Mouse (Mus musculus): Measurements from ENCODE around the gene Dmwd. TPM values are rescaled to one million over a fixed set of nuclear protein-coding genes. Genes with fewer than 3 reads are reported as not detected.

Gene Dmwd
- polyA plus RNA-seq, 1 experiment from 2014 or later = 18.8 TPM

GRCm38 (mm10) chr7:19097217-19097616 is 21.2 kb downstream of the Dmwd start:
- 63% methylated on average over 2 of the region's 2 CpGs for WGBS
- Histone ChIP-seq H3K4me3 (no peak overlapping the region), H3K4me2 (replicated peaks) (peak overlapping the region; percentile 85), H3K27me3 (no peaks in the 10 kb centered on the region), H3K9ac (0 out of 2 replicates have a peak overlapping the region, but pooled peaks have one; percentile 91), H3K36me3 (peaks cover 13% of the 10 kb centered on the region), H3K27ac (no peak overlapping the region), H3K4me1 (peaks cover 37% of the 10 kb centered on the region), H3K9me3 (no peaks in the 10 kb centered on the region)
- no peak for ATAC-seq (ENCODE audit: insufficient number of reproducible peaks, insufficient read depth, low FRiP score, low TSS enrichment)

GRCm38 (mm10) chr7:19097863-19098262 is 21.8 kb downstream of the Dmwd start:
- H3K27me3 ChIP-seq = no peaks in the 10 kb centered on the region
- H3K4me2 ChIP-seq (replicated peaks) = no peak overlapping the region
- no peak overlapping the region for H3K4me3 ChIP-seq
- H3K9ac ChIP-seq = no peak overlapping the region
- peaks cover 31% of the 10 kb centered on the region for H3K4me1 ChIP-seq
- no peak overlapping the region for H3K27ac ChIP-seq
- ATAC-seq (ENCODE audit: insufficient number of reproducible peaks, insufficient read depth, low FRiP score, low TSS enrichment) = no peak
- peaks cover 13% of the 10 kb centered on the region for H3K36me3 ChIP-seq
- H3K9me3 ChIP-seq = peaks cover 6% of the 10 kb centered on the region; the same call in 1 of the 2 replicates

- no peak for ATAC-seq (ENCODE audit: insufficient number of reproducible peaks, insufficient read depth, low FRiP score, low TSS enrichment)
- Histone ChIP-seq H3K27me3 (no peaks in the 10 kb centered on the region), H3K27ac (no peak overlapping the region), H3K4me1 (peaks cover 25% of the 10 kb centered on the region), H3K9ac (no peak overlapping the region), H3K4me3 (no peak overlapping the region), H3K4me2 (replicated peaks) (no peak overlapping the region), H3K36me3 (peaks cover 13% of the 10 kb centered on the region), H3K9me3 (peaks cover 8% of the 10 kb centered on the region; the same call in 1 of the 2 replicates)
- 68% methylated on average over 7 of the region's 7 CpGs for WGBS
Observed at GRCm38 (mm10) chr7:19098811-19099210, 22.8 kb downstream of the Dmwd start.

GRCm38 (mm10) chr7:19100290-19100689 is 24.3 kb downstream of the Dmwd start:
- H3K4me1 ChIP-seq = peaks cover 25% of the 10 kb centered on the region
- ATAC-seq (ENCODE audit: insufficient number of reproducible peaks, insufficient read depth, low FRiP score, low TSS enrichment) = no peak
- 75% methylated on average over 1 of the region's 1 CpGs for whole genome bisulfite sequencing
- no peak overlapping the region for H3K27ac ChIP-seq
- no peak overlapping the region for H3K4me2 ChIP-seq (replicated peaks)
- H3K27me3 ChIP-seq = no peaks in the 10 kb centered on the region
- H3K36me3 ChIP-seq = peaks cover 13% of the 10 kb centered on the region
- no peak overlapping the region for H3K4me3 ChIP-seq
- peaks cover 8% of the 10 kb centered on the region; the same call in 1 of the 2 replicates for H3K9me3 ChIP-seq
- no peak overlapping the region for H3K9ac ChIP-seq

- H3K27me3 ChIP-seq = no peaks in the 10 kb centered on the region
- H3K9me3 ChIP-seq = peaks cover 8% of the 10 kb centered on the region; the same call in 1 of the 2 replicates
- H3K9ac ChIP-seq = no peak overlapping the region
- H3K4me3 ChIP-seq = no peak overlapping the region
- H3K4me2 ChIP-seq (replicated peaks) = no peak overlapping the region
- no peak overlapping the region for H3K27ac ChIP-seq
- ATAC-seq (ENCODE audit: insufficient number of reproducible peaks, insufficient read depth, low FRiP score, low TSS enrichment) = no peak
- 0 out of 2 replicates have a peak, but pooled peaks cover 4% of the 10 kb centered on the region for H3K4me1 ChIP-seq
- H3K36me3 ChIP-seq = no peaks in the 10 kb centered on the region
Observed at GRCm38 (mm10) chr7:19103741-19104140, 27.7 kb downstream of the Dmwd start.

GRCm38 (mm10) chr7:19104486-19104885 is 28.5 kb downstream of the Dmwd start:
- H3K4me2 ChIP-seq (replicated peaks) = no peak overlapping the region
- H3K27ac ChIP-seq = no peak overlapping the region
- no peaks in the 10 kb centered on the region for H3K36me3 ChIP-seq
- no peaks in the 10 kb centered on the region for H3K4me1 ChIP-seq
- H3K9me3 ChIP-seq = peaks cover 8% of the 10 kb centered on the region; the same call in 1 of the 2 replicates
- no peak overlapping the region for H3K9ac ChIP-seq
- WGBS = 78% methylated on average over 2 of the region's 2 CpGs
- no peaks in the 10 kb centered on the region for H3K27me3 ChIP-seq
- ATAC-seq (ENCODE audit: insufficient number of reproducible peaks, insufficient read depth, low FRiP score, low TSS enrichment) = no peak
- H3K4me3 ChIP-seq = no peak overlapping the region

- WGBS = 62% methylated on average over 3 of the region's 3 CpGs
- no peak overlapping the region for H3K9ac ChIP-seq
- no peak for ATAC-seq (ENCODE audit: insufficient number of reproducible peaks, insufficient read depth, low FRiP score, low TSS enrichment)
- no peak overlapping the region for H3K4me3 ChIP-seq
- peaks cover 6% of the 10 kb centered on the region; the same call in 1 of the 2 replicates for H3K9me3 ChIP-seq
- H3K36me3 ChIP-seq = no peaks in the 10 kb centered on the region
- H3K4me2 ChIP-seq (replicated peaks) = no peak overlapping the region
- no peak overlapping the region for H3K27ac ChIP-seq
- no peaks in the 10 kb centered on the region for H3K27me3 ChIP-seq
- H3K4me1 ChIP-seq = no peaks in the 10 kb centered on the region
Observed at GRCm38 (mm10) chr7:19107436-19107835, 31.4 kb downstream of the Dmwd start.

- WGBS = 79% methylated on average over 1 of the region's 1 CpGs
- Histone ChIP-seq H3K27me3 (no peaks in the 10 kb centered on the region), H3K9ac (no peak overlapping the region), H3K4me3 (no peak overlapping the region), H3K27ac (no peak overlapping the region), H3K9me3 (no peaks in the 10 kb centered on the region), H3K4me2 (replicated peaks) (no peak overlapping the region), H3K36me3 (no peaks in the 10 kb centered on the region), H3K4me1 (no peaks in the 10 kb centered on the region)
- no peak for ATAC-seq (ENCODE audit: insufficient number of reproducible peaks, insufficient read depth, low FRiP score, low TSS enrichment)
Observed at GRCm38 (mm10) chr7:19109565-19109964, 33.5 kb downstream of the Dmwd start.

- H3K27ac ChIP-seq = 0 out of 2 replicates have a peak within 1 kb of the TSS, but pooled peaks have one; percentile 30
- ATAC-seq (ENCODE audit: insufficient number of reproducible peaks, insufficient read depth, low FRiP score, low TSS enrichment) = peak; percentile 17; the same call in 1 of the 2 replicates
- H3K9ac ChIP-seq = peak within 1 kb of the TSS; percentile 16; the same call in 1 of the 2 replicates
- H3K36me3 ChIP-seq = no peaks in the 10 kb centered on the region
- WGBS = 22% methylated on average over 64 of the region's 64 CpGs
- no peaks in the 10 kb centered on the region for H3K27me3 ChIP-seq
- peak within 1 kb of the TSS; percentile 23 for H3K4me3 ChIP-seq
- H3K4me1 ChIP-seq = peaks cover 19% of the 10 kb centered on the region
- 0 out of 2 replicates have a peak, but pooled peaks cover 2% of the 10 kb centered on the region for H3K9me3 ChIP-seq
- peak within 1 kb of the TSS; percentile 47 for H3K4me2 ChIP-seq (replicated peaks)
Observed at GRCm38 (mm10) chr7:19118028-19118771, 42.2 kb downstream of the Dmwd start, which contains the start of gene Gm4969. Gene Gm4969, minus strand, starts transcription at chr7:19118368.

GRCm38 (mm10) chr7:19119083-19119482 is 43.1 kb downstream of the Dmwd start:
- H3K27ac ChIP-seq = 0 out of 2 replicates have a peak overlapping the region, but pooled peaks have one; percentile 30
- no peaks in the 10 kb centered on the region for H3K36me3 ChIP-seq
- H3K9ac ChIP-seq = no peak overlapping the region
- no peaks in the 10 kb centered on the region for H3K27me3 ChIP-seq
- H3K4me3 ChIP-seq = no peak overlapping the region
- 94% methylated on average over 8 of the region's 8 CpGs for WGBS
- no peak for ATAC-seq (ENCODE audit: insufficient number of reproducible peaks, insufficient read depth, low FRiP score, low TSS enrichment)
- peaks cover 19% of the 10 kb centered on the region for H3K4me1 ChIP-seq
- H3K9me3 ChIP-seq = 0 out of 2 replicates have a peak, but pooled peaks cover 2% of the 10 kb centered on the region
- H3K4me2 ChIP-seq (replicated peaks) = no peak overlapping the region

- H3K4me3 ChIP-seq = peak within 1 kb of the TSS; percentile 68
- peak within 1 kb of the TSS; percentile 81 for H3K4me2 ChIP-seq (replicated peaks)
- H3K27ac ChIP-seq = 0 out of 2 replicates have a peak within 1 kb of the TSS, but pooled peaks have one; percentile 30
- 3% methylated on average over 34 of the region's 34 CpGs for WGBS
- H3K36me3 ChIP-seq = no peaks in the 10 kb centered on the region
- H3K9me3 ChIP-seq = 0 out of 2 replicates have a peak, but pooled peaks cover 2% of the 10 kb centered on the region
- H3K27me3 ChIP-seq = no peaks in the 10 kb centered on the region
- peak; percentile 94 for ATAC-seq (ENCODE audit: insufficient number of reproducible peaks, insufficient read depth, low FRiP score, low TSS enrichment)
- H3K4me1 ChIP-seq = peaks cover 21% of the 10 kb centered on the region
- peak within 1 kb of the TSS; percentile 70 for H3K9ac ChIP-seq
Observed at GRCm38 (mm10) chr7:19119631-19120429, 43.8 kb downstream of the Dmwd start, which contains the start of gene Fbxo46. Gene Fbxo46, plus strand, starts transcription at chr7:19119859.
